Mouse (Mus musculus) myocyte (in vitro differentiated cells): ENCODE results near the gene Adgrv1.

Experiments used
- E2F4 ChIP-seq: IDR thresholded peaks from one replicate; pipeline ENCODE4 v1.6.1; 2011; ENCODE audit warnings: mild to moderate bottlenecking, control low read depth, moderate library complexity; ENCODE audit not compliant: insufficient read depth
- MAX ChIP-seq: IDR thresholded peaks from one replicate; pipeline ENCODE4 v1.6.1; 2011; ENCODE audit warnings: low read depth, mild to moderate bottlenecking, control low read depth
- POLR2A ChIP-seq: IDR thresholded peaks from one replicate; pipeline ENCODE4 v1.6.1; 2011; ENCODE audit warnings: low read depth, mild to moderate bottlenecking, control low read depth, moderate library complexity; ENCODE audit not compliant: insufficient read length
- POLR2AphosphoS2 ChIP-seq: IDR thresholded peaks from one replicate; pipeline ENCODE4 v1.6.1; 2011; ENCODE audit warnings: low read depth, control low read depth; ENCODE audit not compliant: insufficient read length

DNA sequence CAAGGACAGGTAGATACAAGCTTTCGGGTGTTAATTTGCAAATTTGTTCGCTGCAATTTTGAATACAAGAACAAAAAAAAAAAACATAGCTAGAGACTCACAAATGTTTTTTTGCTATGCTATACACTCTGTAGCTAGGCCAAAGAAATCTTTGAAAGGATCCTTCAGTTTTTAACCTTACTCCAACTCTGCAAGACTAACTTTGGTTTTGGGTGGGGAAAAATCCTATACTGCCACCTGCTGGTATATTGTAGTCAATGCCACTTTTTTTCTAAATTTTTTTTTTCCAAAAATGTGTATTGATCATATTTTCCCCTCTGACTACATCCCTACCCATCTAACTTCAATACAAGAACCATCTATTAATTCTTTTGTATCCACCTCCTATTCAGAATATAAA lies 263.4 kb downstream of the Adgrv1 start:
- TF ChIP-seq POLR2A: no peak
- no peak for TF ChIP-seq MAX
- no peak for TF ChIP-seq E2F4
- TF ChIP-seq POLR2AphosphoS2: no peak
